Mouse (Mus musculus) brain, embryonic 14.5 days (tissue): Measurements from ENCODE around the gene Pask. TPM values are rescaled to one million over a fixed set of nuclear protein-coding genes. Genes with fewer than 3 reads are reported as not detected.

Source experiments
- DNase-seq: peaks from one replicate; pipeline ENCODE4 v3.0.0-alpha.2; 2011; ENCODE audit warnings: low read depth
- CTCF ChIP-seq: fragments of 200-500 bp; IDR thresholded peaks from 2 replicates; pipeline ENCODE4 v1.5.1; 2012; ENCODE audit warnings: inconsistent platforms, mild to moderate bottlenecking, moderate library complexity, borderline replicate concordance; ENCODE audit not compliant: insufficient read depth, insufficient read length; ENCODE audit errors: extremely low read depth
- POLR2A ChIP-seq: fragments of 200-500 bp; IDR thresholded peaks from 2 replicates; pipeline ENCODE4 v1.6.1; 2012; ENCODE audit warnings: mild to moderate bottlenecking, inconsistent platforms, borderline replicate concordance; ENCODE audit not compliant: poor library complexity, insufficient read depth, insufficient read length, severe bottlenecking; ENCODE audit errors: extremely low read depth
- polyA plus RNA-seq: library from polyadenylated mRNA; depleted of rRNA; stranded (reverse); fragments of >200 nt; gene quantifications from 2 replicates; pipeline ENCODE4 v1.2.3, GENCODE M21; 2012; rRNA removed

The Pask gene
- polyA plus RNA-seq, 1 experiment: 11.9 TPM

GRCm38 (mm10) chr1:93275561-93275960, 67.7 kb downstream of the Pask start:
- no peak for TF ChIP-seq POLR2A
- TF ChIP-seq CTCF: no peak
- no peak for DNase-seq

- DNase-seq: peak; percentile 40
- TF ChIP-seq CTCF (no peak), POLR2A (no peak)
These were observed 70.9 kb downstream of the Pask start for GRCm38 (mm10) chr1:93272409-93272821.

- DNase-seq: no peak
- TF ChIP-seq POLR2A (no peak), CTCF (no peak)
These were observed 71.5 kb downstream of the Pask start for GRCm38 (mm10) chr1:93271751-93272150.

GRCm38 (mm10) chr1:93270516-93271240, 72.6 kb downstream of the Pask start:
- TF ChIP-seq POLR2A (no peak), CTCF (no peak)
- DNase-seq: no peak

GRCm38 (mm10) chr1:93268246-93268645, 75.0 kb downstream of the Pask start:
- DNase-seq: no peak
- TF ChIP-seq POLR2A (no peak), CTCF (no peak)

GRCm38 (mm10) chr1:93267207-93267606, 76.1 kb downstream of the Pask start:
- TF ChIP-seq CTCF: no peak
- peak; percentile 19 for DNase-seq

Other genes starting within 250 kb of the Pask start
- 117 and 213 TPM in 2 replicates for gene Kif1a, start 241.5 kb downstream of the Pask start, polyA plus RNA-seq
- gene Agxt, start 208.2 kb downstream of the Pask start, polyA plus RNA-seq: not detected in 2 replicates
- 0.62 and 0.74 TPM in 2 replicates for gene 2310007B03Rik, start 182.5 kb downstream of the Pask start, polyA plus RNA-seq
- 0.44 and 0.51 TPM in 2 replicates for gene Crocc2, start 174.8 kb downstream of the Pask start, polyA plus RNA-seq
- 4.9 and 12.9 TPM in 2 replicates for gene Sned1, start 107.6 kb downstream of the Pask start, polyA plus RNA-seq
- 20.2 and 20.8 TPM in 2 replicates for gene Mterf4, start 37.6 kb downstream of the Pask start, polyA plus RNA-seq
- gene Ppp1r7, start 628 bp downstream of the Pask start, polyA plus RNA-seq: 11.6 and 16.2 TPM in 2 replicates
- 0.57 and 0.85 TPM in 2 replicates for gene Ano7, start 30.4 kb upstream of the Pask start, polyA plus RNA-seq
- gene Hdlbp, start 135.3 kb upstream of the Pask start, polyA plus RNA-seq: 70.3 and 90.6 TPM in 2 replicates
- gene Farp2, start 168.6 kb upstream of the Pask start, polyA plus RNA-seq: 4.4 and 5.6 TPM in 2 replicates